Mouse (Mus musculus) adrenal gland, postnatal 25 days (tissue): ENCODE measurements around the gene Fam24b. TPM values are rescaled to one million over a fixed set of nuclear protein-coding genes. Genes with fewer than 3 reads are reported as not detected.

ENCODE experiments used
- total RNA-seq: library from RNA; stranded (reverse); gene quantifications from 2 replicates; pipeline ENCODE4 v1.2.3, GENCODE M21; 2021

Gene Fam24b
- total RNA-seq, 1 experiment from 2014 or later: not detected

Other genes with a start within 250 kb of the Fam24b start
- not detected in 2 replicates for gene 4933402N03Rik, start 183.2 kb downstream of the Fam24b start, total RNA-seq
- not detected in 2 replicates for gene 5430419D17Rik, start 155.1 kb downstream of the Fam24b start, total RNA-seq
- gene Cuzd1, start 7.2 kb downstream of the Fam24b start, total RNA-seq: not detected in 2 replicates
- not detected in 2 replicates for gene Fam24a, start 4.3 kb upstream of the Fam24b start, total RNA-seq
- gene 2310057M21Rik, start 33.2 kb upstream of the Fam24b start, total RNA-seq: 10.3 and 14.3 TPM in 2 replicates
- gene Pstk, start 41.6 kb upstream of the Fam24b start, total RNA-seq: 22.7 and 31.2 TPM in 2 replicates
- gene Ikzf5, start 81.0 kb upstream of the Fam24b start, total RNA-seq: 21.3 and 36.7 TPM in 2 replicates
- gene Acadsb, start 81.1 kb upstream of the Fam24b start, total RNA-seq: 497 and 536 TPM in 2 replicates
- not detected in 2 replicates for gene Hmx3, start 213.4 kb upstream of the Fam24b start, total RNA-seq
- gene Hmx2, start 219.3 kb upstream of the Fam24b start, total RNA-seq: not detected in 2 replicates
- 79.0 and 81.7 TPM in 2 replicates for gene Bub3, start 230.7 kb upstream of the Fam24b start, total RNA-seq